Mouse (Mus musculus): ENCODE measurements around the gene Axl. TPM values are rescaled to one million over a fixed set of nuclear protein-coding genes. Genes with fewer than 3 reads are reported as not detected.
A peak's percentile ranks its signal among the peaks of the same experiment; 100 is the strongest.

The Axl gene
- total and polyA plus RNA-seq, 2 experiments from 2014 or later, result 16.5 to 28.1 TPM

DNA sequence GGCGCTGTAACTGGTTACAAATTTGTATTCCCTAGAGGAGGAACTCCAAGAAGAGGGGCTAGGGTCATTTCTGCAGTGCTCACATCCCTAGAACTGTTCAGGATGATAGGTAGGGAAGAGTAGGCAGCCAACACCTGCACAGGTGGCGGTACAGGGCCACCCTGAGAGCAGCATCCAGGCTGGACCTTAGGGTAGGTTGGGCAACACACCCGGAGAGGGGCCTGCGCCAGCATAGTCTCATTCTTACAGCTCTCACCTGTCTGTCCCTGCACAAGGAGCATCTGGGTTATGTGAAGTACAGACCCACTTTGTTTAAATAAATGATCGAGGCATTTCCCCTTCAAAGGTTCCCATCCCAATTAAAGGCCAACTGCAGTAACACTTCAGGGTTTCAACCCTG is 67.7 kb downstream of the Axl start:
- H3K4me3 ChIP-seq (ENCODE audit: low read depth, low read length), result no peak overlapping the region
- no peak overlapping the region for H3K4me2 ChIP-seq (ENCODE audit: low read depth, low read length, poor library complexity, severe bottlenecking)
- ATAC-seq (ENCODE audit: low FRiP score) (no peak), DNase-seq (ENCODE audit: low spot score) (no peak)
- WGBS, result 95% methylated on average over 5 of the region's 5 CpGs
- no peaks in the 10 kb centered on the region for H3K27me3 ChIP-seq (ENCODE audit: insufficient read depth, low read length)
- H3K4me1 ChIP-seq (ENCODE audit: insufficient read depth, low read length), result peaks cover 10% of the 10 kb centered on the region; the same call in 1 of the 2 replicates
- H3K9ac ChIP-seq (replicated peaks; ENCODE audit: low read length, poor library complexity, severe bottlenecking), result no peak overlapping the region
- H3K9me3 ChIP-seq (ENCODE audit: low read length), result no peaks in the 10 kb centered on the region
- no peak for TF ChIP-seq CTCF (IDR thresholded peaks at IDR 0.05)
- H3K27ac ChIP-seq (ENCODE audit: low read depth, low read length), result no peak overlapping the region
- H3K36me3 ChIP-seq (ENCODE audit: insufficient read depth, low read length), result peaks cover 48% of the 10 kb centered on the region

DNA sequence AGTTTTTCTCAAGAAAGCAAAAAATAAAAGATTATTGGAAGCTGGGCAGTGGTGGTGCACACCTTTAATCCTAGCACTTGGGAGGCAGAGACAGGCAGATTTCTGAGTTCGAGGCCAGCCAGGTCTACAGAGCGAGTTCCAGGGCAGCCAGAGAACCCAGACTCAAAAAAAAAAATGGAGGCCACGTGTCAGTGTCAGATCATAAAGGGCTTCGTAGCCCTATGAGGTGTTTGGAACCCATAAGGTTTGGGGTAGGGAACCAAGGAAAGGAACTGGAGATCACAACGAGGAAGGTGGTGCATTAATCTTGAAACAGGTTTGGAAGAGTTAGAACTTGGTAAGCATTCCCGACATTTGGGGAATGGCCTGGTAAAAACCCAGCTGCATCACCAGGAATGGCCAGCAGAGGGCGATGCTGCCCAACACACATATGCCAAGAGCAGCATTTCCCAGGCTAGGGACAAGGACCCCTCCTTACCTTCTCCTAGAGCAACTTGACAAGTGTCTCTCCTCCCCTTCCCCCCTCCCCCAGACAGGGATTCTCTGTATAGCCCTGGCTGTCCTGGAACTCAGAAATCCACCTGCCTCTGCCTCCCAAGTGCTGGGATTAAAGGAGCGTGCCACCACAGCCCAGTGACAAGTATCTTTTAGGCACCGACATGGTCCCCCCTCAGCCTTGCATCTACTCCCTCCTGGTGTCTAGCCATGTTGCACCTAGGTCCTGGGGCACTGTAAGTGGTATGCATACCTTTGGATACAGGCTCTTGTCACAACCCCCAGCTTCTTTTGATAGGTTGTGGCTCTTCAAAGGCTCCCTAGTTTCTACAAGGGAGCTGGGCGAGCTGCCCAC is 68.5 kb downstream of the Axl start:
- peak; percentile 92 for TF ChIP-seq CTCF (IDR thresholded peaks at IDR 0.05)
- H3K27me3 ChIP-seq (ENCODE audit: insufficient read depth, low read length), result no peaks in the 10 kb centered on the region
- 60% methylated on average over 10 of the region's 10 CpGs for WGBS
- ATAC-seq (ENCODE audit: low FRiP score), result peak; percentile 44; the same call in 1 of the 2 replicates
- no peak overlapping the region for H3K9ac ChIP-seq (replicated peaks; ENCODE audit: low read length, poor library complexity, severe bottlenecking)
- no peak overlapping the region for H3K27ac ChIP-seq (ENCODE audit: low read depth, low read length)
- H3K9me3 ChIP-seq (ENCODE audit: low read length), result no peaks in the 10 kb centered on the region
- peak; percentile 75 for DNase-seq (ENCODE audit: low spot score)
- peaks cover 49% of the 10 kb centered on the region for H3K36me3 ChIP-seq (ENCODE audit: insufficient read depth, low read length)
- no peak overlapping the region for H3K4me3 ChIP-seq (ENCODE audit: low read depth, low read length)
- peaks cover 10% of the 10 kb centered on the region; the same call in 1 of the 2 replicates for H3K4me1 ChIP-seq (ENCODE audit: insufficient read depth, low read length)
- no peak overlapping the region for H3K4me2 ChIP-seq (ENCODE audit: low read depth, low read length, poor library complexity, severe bottlenecking)

DNA sequence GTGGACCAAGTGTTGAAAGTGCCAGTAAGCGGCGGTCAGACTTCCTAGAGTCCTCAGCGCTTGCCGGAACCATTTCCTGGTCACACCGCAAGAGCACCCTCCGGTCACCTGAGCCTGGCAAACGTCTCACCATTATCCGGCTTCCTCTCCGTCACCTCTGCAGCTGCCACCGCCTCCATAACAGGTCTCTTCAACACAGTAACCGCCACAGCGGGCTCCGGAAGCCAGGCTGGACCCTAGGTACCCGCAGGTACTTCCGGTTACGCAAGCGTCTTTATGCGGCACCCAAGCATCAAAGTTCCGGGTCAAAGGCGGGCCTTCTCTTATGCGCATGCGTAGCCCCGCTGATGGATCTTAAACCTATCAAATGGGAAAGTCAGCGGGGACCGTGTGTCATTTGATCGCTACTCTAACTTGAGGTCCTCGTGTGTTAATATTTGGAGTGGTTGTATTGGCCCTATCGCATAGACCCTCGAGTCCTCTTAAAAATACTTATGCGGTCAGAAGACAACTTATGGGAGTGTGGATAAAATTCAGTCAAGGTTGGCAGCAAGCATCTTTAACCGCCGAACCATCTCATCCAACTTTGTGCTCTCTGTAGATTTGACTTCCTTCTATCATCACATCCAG is 69.6 kb downstream of the Axl start, which contains the start of gene Ccdc97:
Gene Ccdc97, minus strand, starts transcription at position 301 of the 630 bp plus-strand sequence.
- no peak for TF ChIP-seq CTCF (IDR thresholded peaks at IDR 0.05)
- Histone ChIP-seq H3K4me2 (ENCODE audit: low read depth, low read length, poor library complexity, severe bottlenecking) (peak within 1 kb of the TSS; percentile 82), H3K27ac (ENCODE audit: low read depth, low read length) (peak within 1 kb of the TSS; percentile 87), H3K4me1 (ENCODE audit: insufficient read depth, low read length) (peaks cover 10% of the 10 kb centered on the region; the same call in 1 of the 2 replicates), H3K9me3 (ENCODE audit: low read length) (no peaks in the 10 kb centered on the region), H3K9ac (replicated peaks; ENCODE audit: low read length, poor library complexity, severe bottlenecking) (peak within 1 kb of the TSS; percentile 73), H3K4me3 (ENCODE audit: low read depth, low read length) (peak within 1 kb of the TSS; percentile 64), H3K27me3 (ENCODE audit: insufficient read depth, low read length) (no peaks in the 10 kb centered on the region), H3K36me3 (ENCODE audit: insufficient read depth, low read length) (peaks cover 49% of the 10 kb centered on the region)
- ATAC-seq (ENCODE audit: low FRiP score) (peak; percentile 87), DNase-seq (ENCODE audit: low spot score) (peak; percentile 98)
- WGBS, result 4% methylated on average over 32 of the region's 32 CpGs

DNA sequence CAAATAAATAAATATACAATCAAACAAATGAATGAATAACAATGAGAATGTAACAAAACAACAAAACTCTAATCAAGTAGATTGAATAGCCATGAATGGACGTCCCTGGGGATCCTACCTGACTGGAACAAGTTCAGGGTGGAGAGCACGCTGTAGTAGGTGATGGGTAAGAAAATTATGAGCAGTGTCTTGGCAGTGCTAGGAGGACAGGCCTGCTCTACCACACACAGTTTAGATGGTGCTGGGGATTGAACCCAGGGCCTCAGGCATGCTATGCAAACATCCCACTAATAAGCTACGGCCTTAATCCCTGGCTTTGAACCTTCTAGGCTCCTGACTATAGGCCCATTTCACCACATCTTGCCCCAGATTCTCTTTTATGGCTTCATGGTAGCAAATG is 71.0 kb downstream of the Axl start:
- Histone ChIP-seq H3K27ac (ENCODE audit: low read depth, low read length) (no peak overlapping the region), H3K36me3 (ENCODE audit: insufficient read depth, low read length) (peaks cover 51% of the 10 kb centered on the region), H3K4me3 (ENCODE audit: low read depth, low read length) (no peak overlapping the region), H3K9ac (replicated peaks; ENCODE audit: low read length, poor library complexity, severe bottlenecking) (no peak overlapping the region), H3K27me3 (ENCODE audit: insufficient read depth, low read length) (no peaks in the 10 kb centered on the region), H3K4me1 (ENCODE audit: insufficient read depth, low read length) (peaks cover 10% of the 10 kb centered on the region; the same call in 1 of the 2 replicates), H3K4me2 (ENCODE audit: low read depth, low read length, poor library complexity, severe bottlenecking) (peak overlapping the region; percentile 82; the same call in 1 of the 2 replicates), H3K9me3 (ENCODE audit: low read length) (no peaks in the 10 kb centered on the region)
- ATAC-seq (ENCODE audit: low FRiP score), result no peak
- WGBS, result 91% methylated on average over 3 of the region's 3 CpGs
- no peak for TF ChIP-seq CTCF (IDR thresholded peaks at IDR 0.05)
- no peak for DNase-seq (ENCODE audit: low spot score)

DNA sequence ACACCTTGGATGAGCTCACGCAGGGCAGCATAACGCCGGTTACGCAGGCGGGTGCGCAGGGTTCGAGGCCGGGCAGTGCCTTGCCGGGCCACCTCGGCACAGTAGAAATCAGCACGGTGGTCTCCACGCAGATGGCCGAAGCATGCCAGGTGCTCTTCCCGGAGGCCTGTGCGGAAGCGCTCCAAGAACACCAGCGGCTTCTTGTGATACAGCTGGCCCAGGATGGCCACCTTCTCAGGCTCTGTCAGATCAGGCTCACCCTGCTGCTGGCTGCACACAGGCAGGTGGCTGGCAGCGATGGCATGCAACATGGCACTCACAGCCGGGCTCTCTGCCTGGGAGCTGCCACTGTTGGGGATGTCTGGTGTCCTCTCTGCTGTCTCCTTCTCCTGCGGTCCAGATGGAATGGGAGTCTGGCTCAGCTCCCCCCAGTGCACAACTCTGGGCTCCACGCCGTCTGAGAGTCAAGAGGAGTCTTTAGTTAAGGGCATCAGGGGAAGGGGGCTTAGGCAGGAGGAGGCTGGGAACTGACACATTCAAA is 72.7 kb downstream of the Axl start:
- TF ChIP-seq CTCF (IDR thresholded peaks at IDR 0.05), result no peak

More for the DNA sequence above, 72.7 kb downstream of the Axl start:
- no peak overlapping the region for H3K9ac ChIP-seq (replicated peaks; ENCODE audit: low read length, poor library complexity, severe bottlenecking)
- WGBS, result 95% methylated on average over 22 of the region's 22 CpGs
- no peak for DNase-seq (ENCODE audit: low spot score)
- no peak overlapping the region for H3K27ac ChIP-seq (ENCODE audit: low read depth, low read length)
- no peaks in the 10 kb centered on the region for H3K27me3 ChIP-seq (ENCODE audit: insufficient read depth, low read length)
- no peak overlapping the region for H3K4me2 ChIP-seq (ENCODE audit: low read depth, low read length, poor library complexity, severe bottlenecking)
- no peaks in the 10 kb centered on the region for H3K9me3 ChIP-seq (ENCODE audit: low read length)
- no peak overlapping the region for H3K4me3 ChIP-seq (ENCODE audit: low read depth, low read length)
- peaks cover 46% of the 10 kb centered on the region for H3K36me3 ChIP-seq (ENCODE audit: insufficient read depth, low read length)
- peaks cover 10% of the 10 kb centered on the region; the same call in 1 of the 2 replicates for H3K4me1 ChIP-seq (ENCODE audit: insufficient read depth, low read length)
- no peak for ATAC-seq (ENCODE audit: low FRiP score)
